Mouse (Mus musculus) CD4-positive, CD25-positive, alpha-beta regulatory T cell, adult 9 weeks (primary cell): Measurements from ENCODE around the gene Serpina1b. TPM values are rescaled to one million over a fixed set of nuclear protein-coding genes. Genes with fewer than 3 reads are reported as not detected.

ENCODE experiments used
- polyA plus RNA-seq: library from polyadenylated mRNA; unstranded; fragments of 100-300 nt; shearing (Covaris generic); gene quantifications from one replicate; pipeline ENCODE4 v1.2.1, GENCODE M21; 2017

The Serpina1b gene
- polyA plus RNA-seq: not detected

GRCm38 (mm10) chr12:103830273-103830672, at the start of gene Serpina1b:
Gene Serpina1b (minus strand): TSS chr12:103830373.

DNA sequence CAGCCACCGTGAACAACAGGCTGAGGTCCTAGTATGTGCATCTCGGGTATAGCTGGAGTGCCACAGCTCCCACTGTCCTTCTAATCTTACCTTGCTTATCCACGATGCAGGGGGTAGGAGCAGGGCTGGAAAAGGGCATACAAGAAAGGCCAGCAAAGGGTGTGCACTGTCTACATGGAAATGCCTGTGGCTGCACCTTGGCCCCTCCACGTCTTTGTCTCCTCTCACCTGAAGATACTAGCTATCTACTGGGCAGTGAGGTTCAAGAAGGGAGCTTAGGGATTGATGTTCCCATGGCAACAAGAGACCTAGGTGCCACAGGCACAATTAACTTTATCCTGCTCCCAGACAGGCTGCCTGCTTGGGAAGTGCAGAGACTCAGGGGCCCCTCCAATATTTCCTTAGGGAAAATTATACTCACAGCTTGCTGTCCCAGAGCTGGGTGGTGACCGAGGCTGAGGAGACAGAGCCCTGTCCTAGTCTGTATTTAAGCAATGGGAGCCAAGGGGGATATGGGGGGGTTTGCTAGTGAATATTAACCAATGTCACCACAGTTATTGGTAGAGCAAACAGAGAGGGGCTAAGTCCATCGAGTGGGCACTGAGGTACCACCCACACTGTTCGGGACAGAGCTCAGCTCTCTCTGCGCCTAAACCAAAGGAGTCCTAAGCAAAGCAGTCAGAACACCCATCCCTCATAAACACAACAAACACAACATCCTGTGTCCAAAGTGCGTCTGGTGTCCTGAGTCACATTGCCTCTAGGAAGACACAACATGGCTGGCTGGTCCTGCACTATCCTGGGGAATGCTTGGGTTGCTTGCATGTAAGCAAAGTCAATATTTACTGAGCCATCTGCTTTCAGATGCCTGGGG, 33.2 kb upstream of the Serpina1b start, which contains the start of gene Serpina1a:
TSS of gene Serpina1a (minus strand) at position 462 of the 874 bp plus-strand sequence.

GRCm38 (mm10) chr12:103773246-103773851, 56.8 kb downstream of the Serpina1b start, which contains the start of gene Serpina1d:
Gene Serpina1d (minus strand): TSS chr12:103773592.

GRCm38 (mm10) chr12:103695429-103695828, 134.7 kb downstream of the Serpina1b start, which contains the start of gene Serpina1f:
Gene Serpina1f (minus strand): TSS chr12:103695529.

Other genes with a start within 250 kb of the Serpina1b start
- gene Serpina10, start 198.9 kb downstream of the Serpina1b start, polyA plus RNA-seq: not detected
- gene Serpina6, start 173.2 kb downstream of the Serpina1b start, polyA plus RNA-seq: not detected
- gene Serpina16, start 154.2 kb downstream of the Serpina1b start, polyA plus RNA-seq: not detected
- gene Serpina1f, start 134.8 kb downstream of the Serpina1b start, polyA plus RNA-seq: not detected
- gene Serpina1d, start 56.8 kb downstream of the Serpina1b start, polyA plus RNA-seq: not detected
- not detected for gene Serpina1a, start 33.2 kb upstream of the Serpina1b start, polyA plus RNA-seq
- gene Serpina1c, start 74.5 kb upstream of the Serpina1b start, polyA plus RNA-seq: not detected
- not detected for gene Serpina1e, start 128.6 kb upstream of the Serpina1b start, polyA plus RNA-seq
- gene Serpina11, start 159.6 kb upstream of the Serpina1b start, polyA plus RNA-seq: not detected
- gene Serpina9, start 183.4 kb upstream of the Serpina1b start, polyA plus RNA-seq: 5.3 TPM
- gene Serpina12, start 214.1 kb upstream of the Serpina1b start, polyA plus RNA-seq: not detected